Mouse (Mus musculus): ENCODE results near the gene Sit1.
A peak's percentile ranks its signal among the peaks of the same experiment; 100 is the strongest.

The Sit1 gene

GRCm38 (mm10) chr4:43470301-43470700 lies 13.2 kb downstream of the Sit1 start:
- DNase-seq (ENCODE audit: low spot score in 2 of 2) = no peak

DNA sequence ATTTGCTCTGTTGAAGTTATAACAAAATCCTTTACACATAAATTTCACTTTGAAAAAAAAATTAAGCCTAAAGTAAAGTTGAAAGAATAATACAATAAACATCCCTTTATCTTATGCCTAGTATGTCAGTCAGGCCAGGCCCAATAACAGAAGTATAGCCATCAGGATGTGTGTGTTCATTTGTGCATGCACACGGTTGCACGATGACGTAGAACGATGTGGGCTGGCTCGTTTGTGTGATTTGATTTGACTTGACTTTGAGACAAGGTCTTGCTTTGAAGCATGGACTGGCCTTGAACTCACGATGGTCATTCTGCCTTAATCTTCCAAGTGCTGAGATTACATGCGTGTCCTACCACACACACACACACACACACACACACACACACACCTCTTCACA lies 16.7 kb downstream of the Sit1 start:
- no peak for DNase-seq (ENCODE audit: low spot score in 2 of 2)

DNA sequence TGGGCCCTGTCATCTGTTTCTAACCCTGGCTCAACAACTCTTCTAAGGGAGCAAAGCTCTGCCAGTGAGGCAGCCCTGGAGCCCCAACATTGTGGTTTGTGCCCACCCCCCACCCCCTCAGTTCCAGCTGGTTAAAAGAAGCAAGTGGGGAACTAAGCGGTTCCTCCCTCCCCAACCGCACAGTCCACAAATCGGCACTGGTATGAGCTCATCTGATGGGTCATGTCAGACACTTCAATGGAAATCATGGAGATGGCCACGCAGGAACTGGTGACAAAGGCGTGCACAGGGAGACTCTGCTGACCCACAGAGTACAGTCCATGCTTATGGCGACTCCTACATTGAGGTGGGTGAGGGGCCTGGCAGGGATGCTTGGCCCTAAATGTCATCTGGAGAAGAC lies 17.6 kb downstream of the Sit1 start:
- no peak for DNase-seq (ENCODE audit: low spot score in 2 of 2)

GRCm38 (mm10) chr4:43463102-43463501 lies 20.4 kb downstream of the Sit1 start:
- no peak for DNase-seq (ENCODE audit: low spot score in 2 of 2)

DNA sequence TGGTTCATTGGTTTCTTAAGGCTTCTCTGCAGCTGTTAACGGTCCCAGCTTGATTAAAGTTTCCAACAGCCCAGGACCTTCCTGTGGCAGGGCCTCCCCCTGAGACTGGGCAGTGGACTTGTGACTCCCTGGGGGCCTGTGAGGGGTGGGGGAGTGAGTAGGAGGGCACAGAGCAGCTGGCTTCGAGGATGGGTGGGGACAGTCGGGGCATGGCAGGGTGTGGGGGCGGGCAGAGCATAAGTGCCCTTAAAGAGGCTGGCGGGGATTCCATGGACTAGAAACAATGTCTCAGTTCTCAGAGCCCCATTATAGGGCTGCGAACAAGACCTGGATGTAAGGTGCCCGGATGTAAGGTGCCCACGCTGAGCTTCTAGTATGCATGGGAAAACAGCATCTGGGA lies 26.4 kb downstream of the Sit1 start:
- DNase-seq (ENCODE audit: low spot score in 2 of 2) = no peak

DNA sequence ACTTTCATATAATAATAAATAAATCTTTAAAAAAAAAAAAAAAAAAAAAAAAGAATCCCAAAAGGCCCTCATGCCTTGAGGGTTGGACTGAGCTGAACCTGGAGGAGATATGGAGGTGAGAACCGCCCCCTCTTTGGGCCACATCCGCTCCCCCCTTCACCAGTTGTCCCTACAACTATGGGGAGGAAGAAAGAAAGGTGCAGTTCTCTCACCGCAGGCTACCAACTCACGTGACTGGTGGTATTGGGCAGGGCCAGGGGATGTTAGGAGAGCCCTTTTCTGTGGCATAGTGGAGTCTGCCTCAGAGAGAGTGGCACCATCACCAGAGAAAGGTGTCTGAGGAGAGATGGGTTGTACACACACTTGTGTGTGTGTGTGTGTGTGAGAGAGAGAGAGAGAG lies 27.1 kb downstream of the Sit1 start:
- DNase-seq (ENCODE audit: low spot score in 2 of 2) = no peak

DNA sequence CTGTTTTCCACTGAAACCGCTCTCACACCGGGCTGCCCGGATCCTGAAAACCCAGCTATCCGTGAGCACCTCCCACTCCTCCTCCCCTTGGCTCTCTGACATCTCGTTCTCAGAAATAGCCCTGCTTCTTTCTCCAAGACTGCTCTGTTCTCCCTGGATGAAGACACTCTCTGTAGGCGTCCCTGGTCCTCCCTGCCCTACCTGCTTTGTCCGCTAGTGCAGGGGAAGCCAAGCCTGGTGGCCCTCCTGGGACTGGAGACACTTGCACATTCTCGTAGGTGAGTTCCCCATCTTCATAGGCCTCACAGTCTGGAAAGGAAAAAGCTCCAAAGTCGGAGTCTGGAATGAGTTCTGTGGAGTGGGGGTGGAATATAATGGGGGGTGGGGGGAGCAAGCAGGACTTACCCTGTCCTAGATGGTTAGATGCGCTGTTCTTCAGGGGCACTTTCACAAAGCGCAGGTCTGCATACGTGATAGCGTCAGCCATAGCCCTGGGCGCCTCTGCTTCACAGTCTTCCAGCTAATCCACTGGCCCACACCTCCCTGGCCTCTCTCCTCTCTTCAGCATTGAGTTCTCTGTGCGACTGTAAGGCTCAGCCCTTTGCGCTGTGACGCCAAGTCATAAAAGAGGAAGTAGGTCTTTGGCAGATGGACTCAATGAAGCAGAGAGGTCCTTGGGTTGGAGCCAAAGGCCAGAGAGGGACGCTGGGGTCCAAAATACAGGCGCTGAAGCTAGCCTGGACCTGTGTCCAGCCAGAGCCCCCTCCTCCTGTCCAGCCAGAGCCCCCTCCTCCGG lies 29.3 kb downstream of the Sit1 start, which contains the start of gene Cd72:
Gene Cd72, minus strand, starts transcription at position 588 of the 796 bp plus-strand sequence.
- peak in 1 of 2 experiments; percentile 35 for DNase-seq (ENCODE audit: low spot score in 2 of 2)

DNA sequence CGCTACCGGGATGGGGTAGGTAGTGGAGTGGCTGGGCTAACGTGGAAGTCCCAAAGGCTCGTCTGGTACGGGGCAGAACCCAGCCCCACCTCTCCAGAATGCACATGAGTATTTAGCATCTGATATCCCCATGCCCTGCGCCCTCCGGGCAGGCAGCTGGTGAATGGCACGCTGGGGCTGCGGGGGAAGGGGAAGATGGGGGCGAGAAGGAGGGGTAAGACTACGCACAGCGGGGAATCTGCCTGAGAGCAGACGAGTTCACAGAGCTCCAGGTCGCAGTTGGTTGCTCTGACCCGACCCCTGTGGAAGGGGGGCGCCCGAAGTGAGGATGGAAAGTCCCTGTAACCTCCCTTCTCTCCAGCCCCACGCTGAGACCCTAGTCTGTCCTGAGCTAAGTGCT lies 30.1 kb downstream of the Sit1 start:
- DNase-seq (ENCODE audit: low spot score in 2 of 2) = no peak

DNA sequence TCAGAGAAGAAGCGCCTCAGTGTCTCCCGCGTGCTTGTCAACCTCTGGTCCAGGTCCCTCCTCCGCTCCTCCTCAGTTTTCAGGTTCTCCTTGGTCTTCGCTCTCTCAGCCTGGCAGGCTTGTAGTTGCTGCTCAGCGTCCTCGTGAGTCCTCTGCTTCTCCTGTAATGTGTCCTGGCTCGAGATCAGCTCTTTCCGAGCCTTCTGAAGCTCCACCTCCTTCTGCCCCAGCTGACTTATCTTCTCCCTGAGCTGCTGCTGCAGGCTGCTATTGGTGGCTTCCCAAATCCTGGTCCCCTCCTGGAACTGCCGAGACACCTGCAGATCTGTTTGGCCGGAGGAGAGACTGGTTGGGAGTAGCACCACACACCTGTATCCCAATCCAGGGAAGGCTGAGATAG lies 31.2 kb downstream of the Sit1 start:
- DNase-seq (ENCODE audit: low spot score in 2 of 2) = no peak

DNA sequence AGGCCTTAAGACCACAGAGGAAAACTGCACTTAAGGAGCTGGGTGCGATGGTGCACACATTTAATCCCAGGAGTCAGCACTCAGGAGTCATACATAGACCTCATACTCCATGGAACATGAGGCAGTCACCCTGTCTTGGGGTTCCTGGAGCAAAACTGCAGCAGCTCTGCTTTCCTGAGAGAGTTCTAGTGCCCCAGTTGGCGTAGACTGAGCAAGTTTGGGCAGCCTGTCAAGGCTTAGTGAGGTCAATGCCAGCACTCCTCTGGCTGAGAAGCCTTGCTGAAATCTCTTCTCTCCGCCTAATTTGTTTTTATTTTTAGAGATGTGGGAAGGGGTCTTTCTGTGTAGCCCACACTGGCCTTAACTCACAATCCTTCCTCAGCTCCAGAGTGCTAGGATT lies 35.0 kb downstream of the Sit1 start:
- DNase-seq (ENCODE audit: low spot score in 2 of 2) = no peak

DNA sequence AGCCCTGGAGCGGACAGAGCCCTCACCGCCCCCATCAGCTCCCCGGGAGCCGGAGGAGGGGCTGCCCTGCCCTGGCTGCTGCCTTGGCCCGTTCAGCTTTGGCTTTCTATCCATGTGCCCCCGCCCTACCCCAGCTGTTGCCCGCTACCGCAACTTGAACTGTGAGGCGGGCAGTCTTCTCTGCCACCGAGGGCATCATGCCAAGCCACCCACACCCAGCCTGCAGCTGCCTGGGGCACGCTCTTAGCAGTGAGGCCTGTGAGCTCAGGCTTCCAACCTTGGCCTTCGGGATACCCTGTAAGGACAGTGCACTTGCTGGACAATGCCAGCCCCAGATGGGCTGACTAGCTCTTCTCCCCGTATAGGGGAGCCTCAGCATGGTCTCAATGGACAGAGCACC lies 36.3 kb downstream of the Sit1 start:
- DNase-seq (ENCODE audit: low spot score in 2 of 2) = no peak

DNA sequence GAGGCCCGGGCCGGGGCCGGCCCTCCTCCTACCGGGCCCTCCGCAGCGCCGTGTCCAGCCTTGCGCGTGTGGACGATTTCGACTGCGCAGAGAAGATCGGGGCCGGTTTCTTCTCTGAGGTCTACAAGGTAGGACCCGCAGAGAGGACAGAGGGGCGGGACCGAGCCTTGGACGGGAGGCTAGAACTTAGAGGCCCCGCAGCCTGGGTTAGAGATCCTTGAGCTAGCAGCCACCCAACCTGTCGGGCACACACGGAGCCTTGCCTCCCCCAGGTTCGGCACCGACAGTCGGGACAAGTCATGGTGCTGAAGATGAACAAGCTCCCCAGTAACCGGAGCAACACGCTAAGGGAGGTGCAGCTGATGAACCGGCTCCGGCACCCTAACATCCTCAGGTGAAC lies 40.0 kb downstream of the Sit1 start:
- no peak for DNase-seq (ENCODE audit: low spot score in 2 of 2)

- peak; percentile 63 to 64 for DNase-seq (ENCODE audit: low spot score in 2 of 2)
Observed at GRCm38 (mm10) chr4:43442456-43443361, 40.8 kb downstream of the Sit1 start.

DNA sequence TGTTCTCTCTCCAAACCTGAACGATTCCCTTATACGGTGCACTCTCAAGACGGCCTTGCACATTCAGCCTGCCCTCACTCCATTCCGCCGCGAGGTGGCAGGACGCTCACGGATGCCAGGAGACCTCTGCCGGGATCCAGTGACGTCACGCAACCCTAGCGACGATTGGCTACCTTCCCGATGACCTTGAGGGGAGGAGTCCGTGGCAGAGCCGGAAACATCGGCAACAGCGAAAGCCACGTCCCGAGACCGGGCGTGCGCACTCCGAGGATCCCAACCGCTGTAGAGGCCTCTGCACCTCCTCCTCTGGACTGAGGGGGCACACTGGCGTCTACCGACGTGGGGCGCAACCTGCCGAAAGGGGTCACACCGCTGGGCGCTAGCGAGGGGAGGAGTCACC lies 41.5 kb downstream of the Sit1 start:
- peak; percentile 99 for DNase-seq (ENCODE audit: low spot score in 2 of 2)

GRCm38 (mm10) chr4:43441639-43442038 lies 41.9 kb downstream of the Sit1 start, which contains the start of gene Tesk1:
Gene Tesk1 (plus strand): TSS chr4:43441939.
- DNase-seq (ENCODE audit: low spot score in 2 of 2) = no peak

- DNase-seq (ENCODE audit: low spot score in 2 of 2) = no peak
Observed at GRCm38 (mm10) chr4:43432832-43433231, 50.7 kb downstream of the Sit1 start.

Measured in heart, adult 9 months (tissue).